ENCODE assay signal across 19 mouse cellular contexts in genomic region chr16:11433779-11434178, GRCm38 (mm10).
DNase-seq lines count a peak whose midpoint lies in the region; ATAC-seq and TF ChIP-seq lines count a peak whose summit lies in the region.
"Had no signal": no experiment of that assay in that cellular context is flagged by ENCODE, and none has a peak within 500 bp of the region (broad histone marks: within the 10 kb centered on the region; RNA-seq: fewer than 3 reads in every experiment).

No protein-coding gene starts in this region.

- no peaks in the 10 kb centered on the region for H3K9me3 ChIP-seq in lung, postnatal 0 days (ENCODE audit: low read length)
- no peaks in the 10 kb centered on the region for H3K9me3 ChIP-seq in hindbrain, embryonic 11.5 days (ENCODE audit: control insufficient read depth, low read length)
- H3K9me3 ChIP-seq: embryonic facial prominence, embryonic 12.5 days; forebrain, embryonic 15.5 days; heart, embryonic 15.5 days; hindbrain, embryonic 12.5 days had no signal

- no peaks in the 10 kb centered on the region for H3K27me3 ChIP-seq in lung, postnatal 0 days (replicated peaks; ENCODE audit: insufficient read depth, low read length)
- H3K27me3 ChIP-seq in hindbrain, embryonic 11.5 days (ENCODE audit: control insufficient read depth, insufficient read depth, low read length): no peaks in the 10 kb centered on the region
- H3K27me3 ChIP-seq: embryonic facial prominence, embryonic 12.5 days; forebrain, embryonic 15.5 days; heart, embryonic 15.5 days; hindbrain, embryonic 12.5 days had no signal

- H3K4me2 ChIP-seq in lung, postnatal 0 days (replicated peaks; ENCODE audit: low read depth, low read length): no peak overlapping the region
- no peak overlapping the region for H3K4me2 ChIP-seq in hindbrain, embryonic 11.5 days (replicated peaks; ENCODE audit: low read depth, low read length)
- H3K4me2 ChIP-seq: embryonic facial prominence, embryonic 12.5 days; forebrain, embryonic 15.5 days; heart, embryonic 11.5 days; heart, embryonic 15.5 days; hindbrain, embryonic 12.5 days had no signal

- no peak overlapping the region for H3K9ac ChIP-seq in lung, postnatal 0 days (replicated peaks; ENCODE audit: low read depth)
- no peak overlapping the region for H3K9ac ChIP-seq in hindbrain, embryonic 11.5 days (ENCODE audit: low read depth, low read length)
- H3K9ac ChIP-seq: embryonic facial prominence, embryonic 12.5 days; forebrain, embryonic 15.5 days; heart, embryonic 15.5 days; hindbrain, embryonic 12.5 days had no signal

- no peak for TF ChIP-seq CTCF in lung, postnatal 0 days (IDR thresholded peaks at IDR 0.05)

- no peak; the same call in 1 of the 2 replicates for ATAC-seq in lung, postnatal 0 days
- peak; percentile 97 for ATAC-seq in granulocyte monocyte progenitor cell, adult 5-6 weeks (replicated peaks; ENCODE audit: poor library complexity, severe bottlenecking)
- peak; percentile 91 for ATAC-seq in megakaryocyte progenitor cell, adult 5-6 weeks (replicated peaks; ENCODE audit: poor library complexity)
- ATAC-seq in hindbrain, embryonic 11.5 days (ENCODE audit: low FRiP score): no peak
- ATAC-seq: forebrain, embryonic 15.5 days; hindbrain, embryonic 16.5 days had no signal

- DNase-seq in lung, postnatal 0 days (ENCODE audit: low spot score): peak; percentile 50
- DNase-seq in lung, postnatal 10 days: no peak
- DNase-seq in frontal cortex, postnatal 25 days (ENCODE audit: low spot score in 2 of 2): no peak
- DNase-seq in ovary, postnatal 36 days (ENCODE audit: low spot score): no peak
- no peak for DNase-seq in hindbrain, embryonic 11.5 days (ENCODE audit: low spot score)
- DNase-seq: adrenal gland, adult 2 months; adrenal gland, postnatal 25 days; cerebellum, adult 8-10 months; cerebellum, postnatal 14 days; gastrocnemius, postnatal 10 days; heart, adult 2 months had no signal

- no peak overlapping the region for H3K27ac ChIP-seq in lung, postnatal 0 days (ENCODE audit: low read length)
- H3K27ac ChIP-seq in hindbrain, embryonic 11.5 days (ENCODE audit: low read depth, low read length): no peak overlapping the region
- H3K27ac ChIP-seq: embryonic facial prominence, embryonic 12.5 days; forebrain, embryonic 15.5 days; heart, adult 2 months; heart, embryonic 15.5 days; hindbrain, embryonic 12.5 days had no signal

- H3K4me1 ChIP-seq in lung, postnatal 0 days (ENCODE audit: insufficient read depth, low read depth, low read length): peaks cover 7% of the 10 kb centered on the region; the same call in 1 of the 2 replicates
- H3K4me1 ChIP-seq in hindbrain, embryonic 11.5 days (replicated peaks; ENCODE audit: control insufficient read depth, insufficient read depth, low read length): no peaks in the 10 kb centered on the region
- H3K4me1 ChIP-seq: embryonic facial prominence, embryonic 12.5 days; forebrain, embryonic 15.5 days; heart, embryonic 15.5 days; hindbrain, embryonic 12.5 days had no signal

- no peak overlapping the region for H3K4me3 ChIP-seq in lung, postnatal 0 days (ENCODE audit: low read depth, low read length)
- no peak overlapping the region for H3K4me3 ChIP-seq in hindbrain, embryonic 11.5 days (ENCODE audit: low read depth, low read length)
- H3K4me3 ChIP-seq: embryonic facial prominence, embryonic 12.5 days; forebrain, embryonic 15.5 days; heart, adult 2 months; heart, embryonic 15.5 days; hindbrain, embryonic 12.5 days had no signal

- no peak for TF ChIP-seq EP300 in lung, postnatal 0 days (IDR thresholded peaks at IDR 0.05)

- no peaks in the 10 kb centered on the region for H3K36me3 ChIP-seq in lung, postnatal 0 days (ENCODE audit: insufficient read depth, low read length)
- no peaks in the 10 kb centered on the region for H3K36me3 ChIP-seq in hindbrain, embryonic 11.5 days (ENCODE audit: control insufficient read depth, insufficient read depth, low read length)
- H3K36me3 ChIP-seq: embryonic facial prominence, embryonic 12.5 days; forebrain, embryonic 15.5 days; heart, embryonic 15.5 days had no signal

Comparison
In these comparisons a context has a peak if more than half of its experiments do, and no peak if none do; other contexts are left out.
1. ATAC-seq: peak in granulocyte monocyte progenitor cell, adult 5-6 weeks (single experiment) and megakaryocyte progenitor cell, adult 5-6 weeks (single experiment); none in lung, postnatal 0 days (single experiment) and hindbrain, embryonic 11.5 days (single experiment).